Mouse (Mus musculus): ENCODE results near the gene Plau. TPM values are rescaled to one million over a fixed set of nuclear protein-coding genes. Genes with fewer than 3 reads are reported as not detected.

Gene Plau
- total RNA-seq, 2 experiments from 2014 or later, result 19.8 to 36.6 TPM

DNA sequence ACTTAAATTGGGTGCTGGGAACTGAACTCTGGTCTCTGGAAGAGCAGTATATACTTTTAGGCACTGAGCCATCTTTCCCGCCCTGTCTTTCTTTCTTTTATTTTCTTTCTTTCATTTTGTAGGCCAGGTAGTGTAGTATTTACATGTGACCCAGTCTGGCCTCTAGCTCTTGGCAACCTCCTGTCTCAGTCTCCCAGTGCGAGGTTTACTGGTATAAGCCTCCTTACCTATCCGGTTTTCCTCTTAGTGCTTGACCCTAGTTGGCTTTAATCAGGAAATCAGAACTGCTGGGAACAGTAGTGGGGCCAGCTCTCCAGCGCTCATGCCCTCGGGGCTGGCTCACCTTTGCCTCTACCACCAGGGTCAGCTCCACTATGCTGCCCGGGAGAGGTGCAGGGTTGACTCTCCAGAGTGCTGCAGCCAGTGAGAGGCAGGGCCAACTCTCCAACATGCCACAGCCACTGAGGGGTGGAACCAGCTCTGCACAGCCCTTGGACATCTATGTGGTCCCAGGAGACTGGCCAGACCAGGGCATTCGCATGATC is 51.2 kb downstream of the Plau start:
- DNase-seq (ENCODE audit: low spot score in 2 of 2), result no peak

DNA sequence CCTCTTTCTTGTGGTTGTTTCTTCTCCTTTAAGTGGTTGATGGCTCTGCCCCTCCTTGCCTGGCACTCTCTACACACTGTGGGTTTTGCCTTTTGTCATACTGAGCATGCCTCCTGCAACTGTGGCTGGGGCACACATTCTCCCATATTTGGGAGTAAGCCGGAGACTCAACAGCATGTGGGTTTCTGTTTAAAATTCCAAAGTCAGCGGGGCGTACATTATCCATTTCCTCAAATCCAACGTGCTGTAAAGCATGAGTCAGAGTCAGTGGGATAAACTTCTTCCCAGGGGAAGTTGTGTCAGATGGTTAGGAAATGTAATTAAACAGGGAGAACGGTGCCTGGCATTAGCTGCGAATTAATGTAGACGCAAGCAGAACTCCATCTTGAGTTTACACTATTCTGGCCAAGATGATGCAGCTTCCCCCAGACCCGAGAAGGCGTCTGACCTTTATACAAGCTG is 55.5 kb downstream of the Plau start:
- DNase-seq (ENCODE audit: low spot score in 2 of 2), result no peak

Other genes starting within 250 kb of the Plau start
- gene Usp54, start 195.6 kb upstream of the Plau start, total RNA-seq (2021), result 10 to 100 TPM; 20.0 to 20.4 TPM
- 10 to 100 TPM; 11.0 to 25.8 TPM for gene Myoz1, start 180.1 kb upstream of the Plau start, total RNA-seq (2021)
- 10 to 100 TPM in 1 of 2 experiments, 1 to 10 TPM in 1; 3.6 to 11.8 TPM for gene Synpo2l, start 168.3 kb upstream of the Plau start, total RNA-seq (2021)
- 100 to 1,000 TPM; 137 to 140 TPM for gene Sec24c, start 162.4 kb upstream of the Plau start, total RNA-seq (2021)
- gene Fut11, start 141.7 kb upstream of the Plau start, total RNA-seq (2021), result 10 to 100 TPM; 25.9 to 26.1 TPM
- gene Chchd1, start 133.7 kb upstream of the Plau start, total RNA-seq (2021), result 10 to 100 TPM; 76.1 to 88.5 TPM
- 100 to 1,000 TPM; 136 to 151 TPM for gene Zswim8, start 129.1 kb upstream of the Plau start, total RNA-seq (2021)
- gene Ndst2, start 102.1 kb upstream of the Plau start, total RNA-seq (2021), result 10 to 100 TPM; 46.4 to 49.0 TPM
- 10 to 100 TPM; 77.3 to 87.2 TPM for gene Camk2g, start 42.6 kb upstream of the Plau start, total RNA-seq (2021)
- gene Vcl, start 92.7 kb downstream of the Plau start, total RNA-seq (2021), result 10 to 100 TPM; 86.9 to 90.2 TPM
- gene Ap3m1, start 215.8 kb downstream of the Plau start, total RNA-seq (2021), result 10 to 100 TPM; 72.4 to 81.7 TPM
- gene Adk, start 215.9 kb downstream of the Plau start, total RNA-seq (2021), result 100 to 1,000 TPM; 123 to 142 TPM

Measured in adrenal gland, postnatal 4 days (tissue).